Mouse (Mus musculus) E14TG2a.4 (cell line): ENCODE data around the gene Rxra.

Experiments used
- CTCF ChIP-seq: conservative IDR thresholded peaks from 2 replicates; pipeline ENCODE4 v1.5.1; 2014; ENCODE audit warnings: low read length
- POU5F1 ChIP-seq: IDR thresholded peaks from 2 replicates; pipeline ENCODE4 v1.6.1; 2014; ENCODE audit warnings: low read length, borderline replicate concordance

GRCm38 (mm10) chr2:27762920-27763780, 86.9 kb downstream of the Rxra start:
- TF ChIP-seq CTCF (no peak), POU5F1 (no peak)
